Mouse (Mus musculus): ENCODE data around the gene Lin54.

DNA sequence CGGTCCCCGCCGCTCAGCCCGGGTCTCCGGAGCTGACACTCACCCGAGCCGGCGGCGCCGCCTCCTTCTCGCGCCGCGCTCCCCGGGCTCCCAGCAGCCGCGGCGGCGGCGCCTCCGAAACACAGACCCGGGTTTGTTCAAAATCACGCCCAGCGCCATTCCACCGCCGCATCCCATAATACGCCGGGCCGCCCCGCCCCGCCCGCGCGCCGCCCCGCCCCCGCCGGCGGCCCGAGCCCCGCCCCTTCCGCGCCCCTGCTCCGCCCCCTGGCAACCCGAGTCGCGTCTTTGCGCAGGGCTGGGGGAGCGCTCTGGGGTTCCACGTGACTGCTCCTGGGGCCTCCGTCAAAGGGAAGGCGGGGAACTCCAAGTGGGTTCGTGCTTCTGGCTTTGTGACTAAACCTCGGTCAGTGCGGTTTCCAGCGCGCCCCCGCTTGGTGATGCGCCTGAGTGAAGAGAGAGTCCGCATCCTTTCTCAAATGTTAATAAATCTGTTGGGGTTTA, at the start of gene Lin54:
- TF ChIP-seq FLI1 (IDR thresholded peaks at IDR 0.05; ENCODE audit: low read length) = no peak
- no peak for TF ChIP-seq GATA1 (IDR thresholded peaks at IDR 0.05; ENCODE audit: borderline replicate concordance, low read length)
